Mouse (Mus musculus) embryonic fibroblast, embryonic 13.5 days (primary cell): ENCODE data around the gene Pid1. TPM values are rescaled to one million over a fixed set of nuclear protein-coding genes. Genes with fewer than 3 reads are reported as not detected.
"Not testable (repeated sequence)": the region's sequence is repeated elsewhere in the genome, so short reads cannot be mapped to it uniquely, and the experiment has no call there.

Source experiments
- H3K27ac ChIP-seq: 2 replicates; pipeline ENCODE4 v1.5.1; 2012; ENCODE audit warnings: low read length, control low read depth, inconsistent platforms; ENCODE audit not compliant: insufficient read depth
- H3K4me1 ChIP-seq: 2 replicates; pipeline ENCODE4 v1.6.1; 2011; ENCODE audit warnings: low read length; ENCODE audit not compliant: control insufficient read depth, insufficient read depth
- H3K4me3 ChIP-seq: 2 replicates; pipeline ENCODE4 v1.5.1; 2011; ENCODE audit warnings: mild to moderate bottlenecking, control low read depth, low read length; ENCODE audit not compliant: insufficient read depth
- CTCF ChIP-seq: IDR thresholded peaks from 2 replicates; pipeline ENCODE4 v1.5.1; 2011; ENCODE audit warnings: mild to moderate bottlenecking, control low read depth, low read length, moderate library complexity, borderline replicate concordance; ENCODE audit not compliant: insufficient read depth
- POLR2A ChIP-seq: IDR thresholded peaks from 2 replicates; pipeline ENCODE4 v1.6.1; 2011; ENCODE audit warnings: low read depth, mild to moderate bottlenecking, control low read depth, low read length, moderate library complexity
- polyA plus RNA-seq: library from polyadenylated mRNA; stranded (reverse); fragments of >200 nt; gene quantifications from 2 replicates; pipeline ENCODE4 v1.2.4, GENCODE M21; 2011; ENCODE audit warnings: low read depth; ENCODE audit not compliant: missing spikeins, insufficient read length

The Pid1 gene
- polyA plus RNA-seq, 1 experiment = 20.5 TPM

GRCm38 (mm10) chr1:84240203-84240602 lies 123.8 kb downstream of the Pid1 start:
- H3K4me1 ChIP-seq = no peaks in the 10 kb centered on the region
- no peak overlapping the region for H3K27ac ChIP-seq
- TF ChIP-seq POLR2A (no peak), CTCF (no peak)
- no peak overlapping the region for H3K4me3 ChIP-seq

- TF ChIP-seq CTCF = no peak
- no peak for TF ChIP-seq POLR2A
- H3K4me3 ChIP-seq = no peak overlapping the region
- H3K4me1 ChIP-seq = no peaks in the 10 kb centered on the region
- H3K27ac ChIP-seq = no peak overlapping the region
Observed at GRCm38 (mm10) chr1:84230431-84230830, 133.5 kb downstream of the Pid1 start.

- TF ChIP-seq POLR2A = no peak
- TF ChIP-seq CTCF = no peak
- Histone ChIP-seq H3K27ac (no peak overlapping the region), H3K4me3 (no peak overlapping the region), H3K4me1 (no peaks in the 10 kb centered on the region)
Observed at GRCm38 (mm10) chr1:84225626-84226025, 138.4 kb downstream of the Pid1 start.

GRCm38 (mm10) chr1:84222051-84222450 lies 141.9 kb downstream of the Pid1 start:
- TF ChIP-seq CTCF (no peak), POLR2A (no peak)
- Histone ChIP-seq H3K4me1 (0 out of 2 replicates have a peak, but pooled peaks cover 2% of the 10 kb centered on the region), H3K27ac (no peak overlapping the region), H3K4me3 (no peak overlapping the region)

- no peak for TF ChIP-seq POLR2A
- H3K4me3 ChIP-seq = no peak overlapping the region
- H3K4me1 ChIP-seq = 0 out of 2 replicates have a peak, but pooled peaks cover 2% of the 10 kb centered on the region
- no peak overlapping the region for H3K27ac ChIP-seq
Observed at GRCm38 (mm10) chr1:84218605-84219004, 145.4 kb downstream of the Pid1 start.

GRCm38 (mm10) chr1:84217777-84218176 lies 146.2 kb downstream of the Pid1 start:
- TF ChIP-seq POLR2A (no peak), CTCF (no peak)
- Histone ChIP-seq H3K4me3 (no peak overlapping the region), H3K4me1 (0 out of 2 replicates have a peak, but pooled peaks cover 2% of the 10 kb centered on the region), H3K27ac (no peak overlapping the region)

GRCm38 (mm10) chr1:84211507-84211906 lies 152.5 kb downstream of the Pid1 start:
- H3K27ac ChIP-seq = no peak overlapping the region
- no peaks in the 10 kb centered on the region for H3K4me1 ChIP-seq
- TF ChIP-seq POLR2A = no peak
- no peak for TF ChIP-seq CTCF
- H3K4me3 ChIP-seq = no peak overlapping the region

- not testable (repeated sequence) for H3K4me1 ChIP-seq, H3K4me3 ChIP-seq, H3K27ac ChIP-seq
Observed at GRCm38 (mm10) chr1:84205746-84206145, 158.2 kb downstream of the Pid1 start.

GRCm38 (mm10) chr1:84203494-84203893 lies 160.5 kb downstream of the Pid1 start:
- Histone ChIP-seq H3K4me1 (0 out of 2 replicates have a peak, but pooled peaks cover 2% of the 10 kb centered on the region), H3K27ac (no peak overlapping the region), H3K4me3 (no peak overlapping the region)
- TF ChIP-seq POLR2A (no peak), CTCF (no peak)

GRCm38 (mm10) chr1:84199890-84200289 lies 164.1 kb downstream of the Pid1 start:
- no peak overlapping the region for H3K27ac ChIP-seq

GRCm38 (mm10) chr1:84198887-84199286 lies 165.1 kb downstream of the Pid1 start:
- Histone ChIP-seq H3K27ac (no peak overlapping the region), H3K4me3 (no peak overlapping the region), H3K4me1 (0 out of 2 replicates have a peak, but pooled peaks cover 2% of the 10 kb centered on the region)
- TF ChIP-seq CTCF (no peak), POLR2A (no peak)

More at GRCm38 (mm10) chr1:84199890-84200289, 164.1 kb downstream of the Pid1 start:
- 0 out of 2 replicates have a peak, but pooled peaks cover 2% of the 10 kb centered on the region for H3K4me1 ChIP-seq
- H3K4me3 ChIP-seq = no peak overlapping the region
- TF ChIP-seq POLR2A = no peak
- no peak for TF ChIP-seq CTCF
